Mouse (Mus musculus) CH12.LX (cell line): ENCODE measurements around the gene Rnf31. TPM values are rescaled to one million over a fixed set of nuclear protein-coding genes. Genes with fewer than 3 reads are reported as not detected.
A peak's percentile ranks its signal among the peaks of the same experiment; 100 is the strongest.

ENCODE experiments used
- DNase-seq: peaks from one replicate; pipeline ENCODE4 v3.0.0-alpha.2; 2013; ENCODE audit errors: extremely low read depth
- H3K27ac ChIP-seq: 2 replicates; pipeline ENCODE4 v1.5.1; 2012; ENCODE audit warnings: low read depth, mild to moderate bottlenecking, control low read depth, moderate library complexity; ENCODE audit not compliant: insufficient read depth
- H3K27me3 ChIP-seq: replicated peaks from 2 replicates; pipeline ENCODE3; 2012; ENCODE audit warnings: inconsistent platforms
- H3K36me3 ChIP-seq, 2 experiments: replicated peaks in 1 of 2; 2 replicates each; pipeline versions ENCODE3 to v1.6.1; 2012; ENCODE audit warnings: inconsistent platforms in 1 of 2, low read length in 1 of 2, mild to moderate bottlenecking in 1 of 2, mixed read lengths in 1 of 2, moderate library complexity in 1 of 2; ENCODE audit not compliant: control insufficient read depth in 1 of 2, insufficient read depth in 1 of 2
- H3K4me1 ChIP-seq, 2 experiments: 2 replicates each; pipeline ENCODE4 v1.6.1; 2012; ENCODE audit warnings: inconsistent platforms in 1 of 2, moderate library complexity in 1 of 2; ENCODE audit not compliant: insufficient read depth in 2 of 2, control insufficient read depth in 1 of 2
- H3K4me2 ChIP-seq: 2 replicates; pipeline ENCODE4 v1.6.1; 2012; ENCODE audit warnings: low read depth, mild to moderate bottlenecking, control low read depth; ENCODE audit not compliant: poor library complexity, insufficient read depth, severe bottlenecking
- H3K4me3 ChIP-seq, 3 experiments: fragments of 150-350 bp in 1 of 3; sonication (generic) in 1 of 3; replicated peaks in 1 of 3; 2 replicates each; pipeline versions ENCODE3 to v1.5.1; 2011 to 2012; ENCODE audit warnings: low read depth in 2 of 3, low read length in 2 of 3, mild to moderate bottlenecking in 2 of 3, moderate library complexity in 2 of 3, control low read depth in 1 of 3, improper control_type of control experiment in 1 of 3, inconsistent platforms in 1 of 3, mixed read lengths in 1 of 3; ENCODE audit not compliant: poor library complexity in 1 of 3
- H3K79me2 ChIP-seq: replicated peaks from 2 replicates; pipeline ENCODE4 v1.6.1; 2012; ENCODE audit warnings: mild to moderate bottlenecking, moderate library complexity; ENCODE audit not compliant: control insufficient read depth, poor library complexity, insufficient read depth, severe bottlenecking; ENCODE audit errors: extremely low read depth
- H3K9ac ChIP-seq: 2 replicates; pipeline ENCODE4 v1.6.1; 2012; ENCODE audit warnings: low read depth, mild to moderate bottlenecking, control low read depth, moderate library complexity; ENCODE audit not compliant: insufficient read depth
- H3K9me3 ChIP-seq: replicated peaks from 2 replicates; pipeline ENCODE3; 2012; ENCODE audit warnings: low read length, inconsistent platforms, mixed read lengths
- BHLHE40 ChIP-seq: IDR thresholded peaks from 2 replicates; pipeline ENCODE4 v1.6.1; 2011; ENCODE audit warnings: mild to moderate bottlenecking, low read depth, low read length, improper control_type of control experiment
- CHD2 ChIP-seq: IDR thresholded peaks from 2 replicates; pipeline ENCODE4 v1.6.1; 2011; ENCODE audit warnings: low read length, improper control_type of control experiment
- CTCF ChIP-seq, 2 experiments: IDR thresholded peaks in 1 of 2; conservative IDR thresholded peaks in 1 of 2; 2 replicates each; pipeline ENCODE4 v1.5.1; 2011 to 2012; ENCODE audit warnings: low read depth in 2 of 2, low read length in 2 of 2, improper control_type of control experiment in 1 of 2, inconsistent platforms in 1 of 2, mild to moderate bottlenecking in 1 of 2, moderate library complexity in 1 of 2
- E2F4 ChIP-seq: IDR thresholded peaks from 2 replicates; pipeline ENCODE4 v1.6.1; 2011; ENCODE audit warnings: low read depth, low read length, improper control_type of control experiment; ENCODE audit not compliant: insufficient replicate concordance
- ELF1 ChIP-seq: IDR thresholded peaks from 2 replicates; pipeline ENCODE4 v1.6.1; 2014; ENCODE audit warnings: low read depth, mild to moderate bottlenecking, inconsistent platforms, low read length, improper control_type of control experiment
- ETS1 ChIP-seq: conservative IDR thresholded peaks from 2 replicates; pipeline ENCODE4 v1.6.1; 2012; ENCODE audit warnings: low read depth, mild to moderate bottlenecking, inconsistent platforms, low read length, improper control_type of control experiment, moderate library complexity
- GABPA ChIP-seq: IDR thresholded peaks from 2 replicates; pipeline ENCODE4 v1.6.1; 2012; ENCODE audit warnings: low read depth, low read length, improper control_type of control experiment, inconsistent platforms; ENCODE audit not compliant: insufficient replicate concordance
- HCFC1 ChIP-seq: IDR thresholded peaks from 2 replicates; pipeline ENCODE4 v1.6.1; 2012; ENCODE audit warnings: low read depth, mild to moderate bottlenecking, inconsistent platforms, low read length, improper control_type of control experiment
- IRF4 ChIP-seq: IDR thresholded peaks from 2 replicates; pipeline ENCODE4 v1.6.1; 2014; ENCODE audit warnings: low read depth, mild to moderate bottlenecking, inconsistent platforms, low read length, improper control_type of control experiment
- JUN ChIP-seq: IDR thresholded peaks from 2 replicates; pipeline ENCODE4 v1.6.1; 2011; ENCODE audit warnings: low read depth, mild to moderate bottlenecking, low read length, improper control_type of control experiment, moderate library complexity; ENCODE audit not compliant: insufficient read depth
- JUND ChIP-seq: conservative IDR thresholded peaks from 2 replicates; pipeline ENCODE4 v1.6.1; 2011; ENCODE audit warnings: low read depth, low read length, improper control_type of control experiment
- KAT2A ChIP-seq: IDR thresholded peaks from 2 replicates; pipeline ENCODE4 v1.6.1; 2012; ENCODE audit warnings: low read length, improper control_type of control experiment, inconsistent platforms; ENCODE audit not compliant: insufficient replicate concordance
- MAFK ChIP-seq: IDR thresholded peaks from 2 replicates; pipeline ENCODE4 v1.6.1; 2011; ENCODE audit warnings: low read length, improper control_type of control experiment; ENCODE audit not compliant: insufficient replicate concordance
- MAX ChIP-seq: IDR thresholded peaks from 2 replicates; pipeline ENCODE4 v1.6.1; 2011; ENCODE audit warnings: low read length, improper control_type of control experiment
- MAZ ChIP-seq: IDR thresholded peaks from 2 replicates; pipeline ENCODE4 v1.6.1; 2012; ENCODE audit warnings: low read depth, mild to moderate bottlenecking, inconsistent platforms, low read length, improper control_type of control experiment, moderate library complexity
- MEF2A ChIP-seq: IDR thresholded peaks from 2 replicates; pipeline ENCODE4 v1.6.1; 2014; ENCODE audit warnings: low read depth, mild to moderate bottlenecking, inconsistent platforms, low read length, improper control_type of control experiment, borderline replicate concordance
- MXI1 ChIP-seq: IDR thresholded peaks from 2 replicates; pipeline ENCODE4 v1.6.1; 2011; ENCODE audit warnings: mild to moderate bottlenecking, low read depth, low read length, improper control_type of control experiment
- MYC ChIP-seq: IDR thresholded peaks from 2 replicates; pipeline ENCODE4 v1.6.1; 2011; ENCODE audit warnings: low read depth, mild to moderate bottlenecking, improper control_type of control experiment, low read length
- NELFE ChIP-seq: IDR thresholded peaks from 2 replicates; pipeline ENCODE4 v1.6.1; 2011; ENCODE audit warnings: low read depth, low read length, improper control_type of control experiment
- PAX5 ChIP-seq: IDR thresholded peaks from 2 replicates; pipeline ENCODE4 v1.6.1; 2012; ENCODE audit warnings: low read length, inconsistent platforms, mixed read lengths
- POLR2A ChIP-seq: IDR thresholded peaks from 2 replicates; pipeline ENCODE4 v1.6.1; 2011; ENCODE audit warnings: low read depth, mild to moderate bottlenecking, improper control_type of control experiment, low read length
- POLR2AphosphoS2 ChIP-seq: IDR thresholded peaks from 2 replicates; pipeline ENCODE4 v1.6.1; 2011; ENCODE audit warnings: low read depth, low read length, improper control_type of control experiment
- RAD21 ChIP-seq: IDR thresholded peaks from 2 replicates; pipeline ENCODE4 v1.6.1; 2011; ENCODE audit warnings: low read depth, mild to moderate bottlenecking, low read length, improper control_type of control experiment, moderate library complexity
- SIN3A ChIP-seq: IDR thresholded peaks from 2 replicates; pipeline ENCODE4 v1.6.1; 2012; ENCODE audit warnings: low read length, improper control_type of control experiment, inconsistent platforms
- SMC3 ChIP-seq: IDR thresholded peaks from 2 replicates; pipeline ENCODE4 v1.6.1; 2011; ENCODE audit warnings: low read depth, low read length, improper control_type of control experiment
- TBP ChIP-seq: conservative IDR thresholded peaks from 2 replicates; pipeline ENCODE4 v1.6.1; 2011; ENCODE audit warnings: low read depth, low read length, improper control_type of control experiment
- TCF12 ChIP-seq: IDR thresholded peaks from 2 replicates; pipeline ENCODE4 v1.6.1; 2014; ENCODE audit warnings: low read depth, mild to moderate bottlenecking, inconsistent platforms, low read length, improper control_type of control experiment
- UBTF ChIP-seq: IDR thresholded peaks from 2 replicates; pipeline ENCODE4 v1.6.1; 2012; ENCODE audit warnings: low read depth, mild to moderate bottlenecking, inconsistent platforms, low read length, improper control_type of control experiment, moderate library complexity
- USF1 ChIP-seq: IDR thresholded peaks from 2 replicates; pipeline ENCODE4 v1.6.1; 2014; ENCODE audit warnings: low read depth, mild to moderate bottlenecking, inconsistent platforms, low read length, improper control_type of control experiment
- ZC3H11A ChIP-seq: IDR thresholded peaks from 2 replicates; pipeline ENCODE4 v1.6.1; 2012; ENCODE audit warnings: low read depth, mild to moderate bottlenecking, inconsistent platforms, low read length, improper control_type of control experiment
- ZKSCAN1 ChIP-seq: IDR thresholded peaks from 2 replicates; pipeline ENCODE4 v1.6.1; 2012; ENCODE audit warnings: low read depth, inconsistent platforms, low read length, improper control_type of control experiment, borderline replicate concordance
- ZMIZ1 ChIP-seq: IDR thresholded peaks from 2 replicates; pipeline ENCODE4 v1.6.1; 2012; ENCODE audit warnings: low read depth, mild to moderate bottlenecking, inconsistent platforms, low read length, improper control_type of control experiment
- dilution Hi-C: fragments of 300-500 bp; cut with MboI; formaldehyde crosslinking; loops from 2 replicates; pipeline ENCODE4 v1.14.3; 2020; ENCODE audit warnings: low sequenced_read_pairs; ENCODE audit not compliant: extremely low pct_unique_long_range_greater_than_20kb, extremely low pct_ligation_motif_present
- in situ Hi-C: fragments of 300-500 bp; cut with MboI; formaldehyde crosslinking; loops from 3 replicates; pipeline ENCODE4 v1.14.3; 2019; ENCODE audit warnings: low sequenced_read_pairs, low pct_ligation_motif_present, low pct_unique_long_range_greater_than_20kb, mixed read lengths
- polyA plus RNA-seq: library from polyadenylated mRNA; unstranded; fragments of >175 nt; gene quantifications from 2 replicates; pipeline ENCODE4 v1.2.1, GENCODE M21; 2012; ENCODE audit warnings: low read depth; ENCODE audit not compliant: insufficient read length
- total RNA-seq, 2 experiments: library from RNA; depleted of rRNA; stranded (reverse); fragments of 300-350 nt in 1 of 2; fragments of >200 nt in 1 of 2; gene quantifications; 2 replicates each; pipeline ENCODE4 v1.2.3; 2012 to 2014

The Rnf31 gene
- total and polyA plus RNA-seq, 3 experiments = 3.8 to 22.6 (median 15.9) TPM

- dilution Hi-C loops = no loop called here
- Histone ChIP-seq H3K4me1 (peaks cover 4 to 45% of the 10 kb centered on the region in 2 experiments; a peak in 2 of 4 replicates), H3K9ac (peak within 1 kb of the TSS; percentile 74), H3K36me3 (peaks cover 28 to 53% of the 10 kb centered on the region in 2 experiments)
- DNase-seq = peak; percentile 75
- TF ChIP-seq MEF2A (peak; percentile 70), MAX (peak; percentile 100), SIN3A (peak; percentile 83), CTCF (conservative IDR thresholded peaks at IDR 0.05 in 1 of 2, IDR thresholded peaks at IDR 0.05 in 1 of 2; ENCODE audit: low read depth in 2 of 2, low read length in 2 of 2) (peak in 1 of 2 experiments; percentile 15; a peak in 2 of 4 replicates), KAT2A (peak; percentile 80; the same call in 1 of the 2 replicates), SMC3 (no peak), NELFE (peak; percentile 71), USF1 (no peak), POLR2AphosphoS2 (peak; percentile 64), MXI1 (peak; percentile 80), ETS1 (0 out of 2 replicates have a peak, but pooled peaks have one; percentile 15), E2F4 (peak; percentile 60; the same call in 1 of the 2 replicates), ZKSCAN1 (no peak), BHLHE40 (peak; percentile 22; the same call in 1 of the 2 replicates), JUND (no peak), CHD2 (0 out of 2 replicates have a peak, but pooled peaks have one; percentile 29), RAD21 (no peak), GABPA (peak; percentile 22; the same call in 1 of the 2 replicates), TBP (0 out of 2 replicates have a peak, but pooled peaks have one; percentile 28), ELF1 (peak; percentile 95), PAX5 (no peak), ZMIZ1 (peak; percentile 87), MYC (0 out of 2 replicates have a peak, but pooled peaks have one; percentile 34), POLR2A (peak; percentile 80), MAZ (no peak), MAFK (no peak), ZC3H11A (no peak), IRF4 (peak; percentile 38; the same call in 1 of the 2 replicates), HCFC1 (peak; percentile 88), TCF12 (peak; percentile 40), JUN (no peak), UBTF (no peak; the same call in 1 of the 2 replicates)
- TF ChIP-seq, all 38 proteins: peak for 21
- Histone ChIP-seq H3K4me3 (peak within 1 kb of the TSS; percentile 77 to 96 (median 93)), H3K27ac (peak within 1 kb of the TSS; percentile 52), H3K9me3 (no peaks in the 10 kb centered on the region), H3K27me3 (no peaks in the 10 kb centered on the region), H3K4me2 (peak within 1 kb of the TSS; percentile 94), H3K79me2 (peaks cover 38% of the 10 kb centered on the region)
- in situ Hi-C loops = no loop called here
These were observed 51.8 kb downstream of the Rnf31 start, which contains the start of gene Tm9sf1 for GRCm38 (mm10) chr14:55643060-55643907. Gene Tm9sf1, minus strand, starts transcription at chr14:55643806.
